In the genomic region with DNA sequence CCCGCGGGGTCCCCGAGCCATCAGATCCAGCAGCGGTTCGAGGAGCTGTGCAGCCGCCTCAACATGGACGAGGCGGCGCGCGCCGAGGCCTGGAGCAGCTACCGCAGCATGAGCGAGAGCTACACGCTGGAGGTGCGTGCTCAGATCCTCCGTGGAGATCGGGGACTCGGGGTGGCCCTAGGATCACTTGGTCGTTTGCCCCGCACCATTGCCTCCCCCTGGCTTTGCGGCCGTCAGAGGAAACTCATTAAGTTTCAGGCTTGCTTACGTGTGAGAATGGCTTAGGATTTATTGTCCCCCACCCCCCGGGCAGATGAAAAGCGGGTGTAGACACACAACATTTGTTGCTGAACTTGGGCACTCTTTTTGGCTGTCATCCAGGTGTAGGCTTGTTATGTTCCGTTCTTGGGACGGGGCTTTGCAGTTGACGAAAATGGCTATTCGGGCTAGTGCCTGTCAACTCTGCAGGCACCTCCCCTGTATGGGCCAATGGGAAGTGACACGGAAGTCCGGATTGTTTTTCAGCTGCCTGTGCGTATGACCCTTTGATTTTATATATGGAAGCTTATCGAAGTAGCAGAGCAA, we compare ENCODE assay signal across 8 mouse cellular contexts. TPM values are rescaled to one million over a fixed set of nuclear protein-coding genes. Genes with fewer than 3 reads are reported as not detected.
DNase-seq lines count a peak whose midpoint lies in the region; ATAC-seq and TF ChIP-seq lines count a peak whose summit lies in the region.

No protein-coding gene starts in this region.

- POLR2A ChIA-PET in Patski (lab: Charles Lee), result interaction anchor here (0.9 to 1.2 kb wide), 3 partner anchors 8 to 84 kb away, joined by 3 to 4 read pairs (median 3); no protein-coding TSS in a partner anchor

- H3K27ac ChIP-seq in hindbrain, embryonic 13.5 days, result peak overlapping the region; percentile 91

- no peaks in the 10 kb centered on the region for H3K9me3 ChIP-seq in hindbrain, embryonic 13.5 days

- peak overlapping the region; percentile 88 for H3K9ac ChIP-seq in hindbrain, embryonic 13.5 days

- peak overlapping the region; percentile 65 for H3K4me2 ChIP-seq in hindbrain, embryonic 13.5 days

- in situ Hi-C loops in Patski (cut with MboI; ENCODE audit: low pct_unique_long_range_greater_than_20kb), result no loop called here

- no peak for TF ChIP-seq CTCF in Patski (IDR thresholded peaks at IDR 0.05)

- peaks cover 2% of the 10 kb centered on the region for H3K36me3 ChIP-seq in hindbrain, embryonic 13.5 days

- no peak for DNase-seq in Patski (ENCODE audit: low read depth, low spot score)
- DNase-seq in cerebellum, postnatal 14 days, result peak; percentile 67 to 68
- peak; percentile 46 to 57 for DNase-seq in frontal cortex, postnatal 25 days (ENCODE audit: low spot score in 2 of 2)
- peak; percentile 56 to 82 for DNase-seq in layer of hippocampus, postnatal 14 days (ENCODE audit: low spot score in 2 of 2)
- peak; percentile 89 for DNase-seq in lung, postnatal 10 days
- DNase-seq in retina, adult 2 months (ENCODE audit: low read depth, low spot score), result peak; percentile 40
- DNase-seq in thymus, postnatal 25 days, result peak; percentile 80

- ATAC-seq in Patski, result peak; percentile 90
- ATAC-seq in hindbrain, embryonic 13.5 days (ENCODE audit: low FRiP score), result peak; percentile 88

- peak overlapping the region; percentile 83 for H3K4me3 ChIP-seq in hindbrain, embryonic 13.5 days

- CTCF ChIA-PET in Patski (lab: Charles Lee), result interaction anchor here (1.1 to 1.4 kb wide), 3 partner anchors 47 to 98 kb away, joined by 3 to 6 read pairs (median 3); no protein-coding TSS in a partner anchor

- H3K4me1 ChIP-seq in hindbrain, embryonic 13.5 days (replicated peaks), result peaks cover 22% of the 10 kb centered on the region

- WGBS in hindbrain, embryonic 13.5 days, result under 1% methylated on average over 34 of the region's 34 CpGs

- no peaks in the 10 kb centered on the region for H3K27me3 ChIP-seq in Patski
- no peaks in the 10 kb centered on the region for H3K27me3 ChIP-seq in hindbrain, embryonic 13.5 days

RNA-seq across cellular contexts. Expression of gene Rbl2, which starts 0.5 kb away (rescaled TPM):
- polyA plus RNA-seq in Patski (2021), result 52.7 TPM
- 19.4 and 20.1 TPM in 2 replicates for polyA plus RNA-seq in hindbrain, embryonic 13.5 days (2015; fragmentation: Nextera tagmentation; extraction: Ambion mirVana)
- total RNA-seq in layer of hippocampus, postnatal 14 days (2021), result 10 to 100 TPM; 32.1 to 34.6 TPM
